Mouse (Mus musculus) erythroblast, embryonic 14.5 days (primary cell): ENCODE results near the gene Ankrd28.

Source experiments
- GATA1 ChIP-seq: IDR thresholded peaks from 2 replicates; pipeline ENCODE4 v1.6.1; 2012; ENCODE audit warnings: low read length, inconsistent platforms, mixed read lengths
- TAL1 ChIP-seq: IDR thresholded peaks from 3 replicates; pipeline ENCODE4 v1.6.1; 2012; ENCODE audit warnings: low read length, inconsistent platforms, mixed read lengths

DNA sequence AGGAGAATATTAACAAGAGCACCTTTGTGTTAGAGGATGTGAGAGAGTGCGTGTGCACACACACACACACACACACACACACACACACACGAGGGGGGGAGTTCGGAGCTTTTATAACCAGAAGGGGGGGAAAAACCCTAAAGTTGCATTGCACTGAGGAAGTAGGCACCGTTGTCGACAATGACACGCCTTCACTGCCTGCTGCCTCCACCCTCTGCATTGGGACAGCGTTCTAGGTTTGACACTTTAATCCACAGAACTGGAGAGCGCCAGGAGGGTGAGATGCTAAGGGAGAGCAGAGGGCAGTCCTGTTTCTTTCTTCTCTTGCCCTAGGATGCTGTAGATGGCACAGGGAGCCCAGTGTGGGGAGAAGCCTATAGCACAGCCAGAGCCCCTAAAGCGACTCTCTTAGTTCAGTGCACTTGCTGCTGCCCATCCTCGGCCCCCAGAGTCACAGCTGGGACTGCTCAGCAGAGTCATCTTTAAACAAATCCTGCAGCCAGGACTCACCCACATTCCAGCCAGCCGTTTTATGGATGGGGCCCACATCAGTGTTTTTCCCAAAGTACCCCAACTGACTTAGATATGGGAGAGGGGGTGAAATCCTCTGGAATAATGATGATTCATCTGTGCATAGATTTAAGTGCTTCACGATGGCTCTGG lies 165.4 kb downstream of the Ankrd28 start:
- no peak for TF ChIP-seq GATA1
- no peak for TF ChIP-seq TAL1
